Mouse (Mus musculus): Measurements from ENCODE around the gene Frmd4b.

DNA sequence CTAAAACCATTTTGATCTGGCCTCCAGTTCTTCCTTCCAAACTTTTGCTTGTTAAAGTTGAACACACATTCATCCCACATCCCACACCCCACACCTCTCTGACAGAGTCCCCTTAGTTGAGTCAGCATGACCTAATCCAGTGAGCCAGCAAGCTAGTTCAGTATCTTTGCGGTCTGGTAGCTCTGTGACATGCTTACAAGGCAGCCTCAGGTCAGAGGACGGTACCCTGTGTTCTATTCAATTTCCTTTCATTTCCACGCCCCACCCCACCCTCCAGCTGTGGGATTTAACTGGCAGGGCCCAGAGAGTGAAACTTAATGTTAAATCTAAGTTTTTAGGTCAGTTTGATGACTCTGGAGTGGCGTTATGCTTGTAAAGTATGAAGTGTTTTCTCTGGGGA lies 170.3 kb downstream of the Frmd4b start:
- no peak for TF ChIP-seq CTCF (IDR thresholded peaks at IDR 0.05; ENCODE audit: low read depth, low read length)
- no peak for TF ChIP-seq POLR2A (IDR thresholded peaks at IDR 0.05; ENCODE audit: extremely low read depth, insufficient read depth, low read length)

Measured in liver, adult 2 months (tissue).